Mouse (Mus musculus): Measurements from ENCODE around the gene Mthfd1l. TPM values are rescaled to one million over a fixed set of nuclear protein-coding genes. Genes with fewer than 3 reads are reported as not detected.
"Not testable (repeated sequence)": the region's sequence is repeated elsewhere in the genome, so short reads cannot be mapped to it uniquely, and the experiment has no call there.

Gene Mthfd1l
- polyA plus RNA-seq, 1 experiment, result 2.2 TPM

GRCm38 (mm10) chr10:4108462-4108861, 135.5 kb downstream of the Mthfd1l start:
- no peak for DNase-seq (ENCODE audit: low read depth, low spot score)
- 84% methylated on average over 9 of the region's 9 CpGs for WGBS

DNA sequence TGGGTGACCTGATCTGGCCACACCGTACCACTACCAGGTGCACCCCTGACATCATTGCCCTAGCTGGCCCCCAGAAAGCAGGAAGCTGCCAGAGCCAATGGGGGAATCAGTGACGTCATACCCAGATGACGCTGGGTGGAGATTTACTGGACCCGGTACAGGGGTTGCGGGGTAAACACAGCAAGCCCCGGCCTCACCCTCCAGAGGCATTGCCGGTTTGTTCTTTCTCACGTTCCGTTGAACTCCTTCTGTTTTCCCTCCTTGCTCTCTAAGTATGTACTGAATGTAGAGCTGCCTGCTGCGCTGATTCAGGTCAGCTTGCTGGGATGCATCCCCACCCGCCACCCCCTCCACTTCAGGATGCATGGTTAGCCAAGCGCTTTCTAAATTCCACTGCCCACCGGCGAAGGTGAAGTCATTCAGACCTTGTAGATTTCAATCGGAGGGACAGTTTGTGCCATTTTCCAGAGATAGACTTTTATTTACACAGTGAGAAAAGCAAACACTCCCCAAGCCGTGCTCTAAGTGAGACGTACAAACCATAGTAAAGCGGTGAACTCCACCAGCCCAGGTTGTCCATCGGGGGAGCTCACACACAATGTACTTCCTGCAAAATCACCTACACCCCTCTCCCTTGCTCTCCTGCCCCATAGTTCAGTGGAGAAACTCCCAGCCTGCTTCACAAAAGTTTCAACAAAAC, 138.3 kb downstream of the Mthfd1l start:
- DNase-seq (ENCODE audit: low read depth, low spot score), result no peak
- WGBS, result 36% methylated on average over 19 of the region's 19 CpGs

DNA sequence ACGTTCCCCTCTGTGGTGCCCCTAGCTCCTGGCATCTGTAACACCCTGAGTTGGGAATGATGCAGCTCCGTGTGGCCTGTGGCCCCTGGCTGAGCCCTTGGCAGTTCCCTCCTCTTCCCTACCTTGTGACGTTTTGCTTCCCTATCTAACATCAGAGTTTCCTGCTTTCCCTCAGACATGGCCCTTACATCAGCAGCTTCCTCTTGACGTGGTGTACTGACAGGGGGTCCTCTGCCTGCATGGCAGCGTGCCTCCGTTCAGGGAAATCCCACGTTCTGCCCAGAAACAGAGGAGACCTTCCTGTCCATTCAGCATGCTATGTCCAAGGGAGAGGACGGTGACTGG, 138.8 kb downstream of the Mthfd1l start:
- 81% methylated on average over 8 of the region's 8 CpGs for WGBS
- no peak for DNase-seq (ENCODE audit: low read depth, low spot score)

DNA sequence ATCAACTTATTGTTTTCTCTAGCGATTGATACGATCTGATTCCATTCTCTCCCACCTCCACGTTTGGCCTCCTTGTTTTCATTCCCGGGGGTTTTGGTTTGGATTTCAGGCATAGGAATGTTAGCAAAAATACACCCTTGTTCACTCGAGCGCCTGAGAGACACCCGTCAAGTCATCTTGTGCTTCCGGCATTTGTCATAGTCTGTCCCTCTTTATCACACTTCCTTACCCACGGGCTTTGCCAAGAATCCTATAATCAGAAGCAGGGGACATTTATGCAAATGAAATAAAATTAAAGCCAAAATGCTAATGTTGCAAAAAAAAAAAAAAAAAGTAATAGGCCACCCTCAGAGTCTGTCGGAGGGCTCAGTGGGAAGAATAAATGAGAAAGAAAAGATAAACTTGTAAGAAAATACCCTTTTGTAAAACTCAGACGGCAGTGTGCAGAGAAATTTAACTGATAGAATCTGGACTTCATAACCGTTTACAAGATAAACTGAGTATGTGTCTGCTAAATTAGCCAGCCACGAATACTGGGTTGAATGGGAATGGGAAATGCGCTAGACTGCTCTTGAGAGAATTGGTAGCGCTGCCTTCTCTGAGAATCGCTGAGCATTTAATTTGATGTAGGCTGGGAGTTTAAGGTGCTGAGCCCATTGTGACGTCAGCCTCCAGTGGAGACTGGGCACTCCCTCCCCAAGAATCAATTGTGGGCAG, 139.9 kb downstream of the Mthfd1l start:
- WGBS, result 84% methylated on average over 17 of the region's 17 CpGs
- DNase-seq (ENCODE audit: low read depth, low spot score), result no peak

GRCm38 (mm10) chr10:4113328-4113658, 140.4 kb downstream of the Mthfd1l start:
- no peak for DNase-seq (ENCODE audit: low read depth, low spot score)
- WGBS, result 90% methylated on average over 5 of the region's 5 CpGs

- no peak for DNase-seq (ENCODE audit: low read depth, low spot score)
Observed at GRCm38 (mm10) chr10:4116653-4117052, 143.7 kb downstream of the Mthfd1l start.

GRCm38 (mm10) chr10:4117091-4117490, 144.2 kb downstream of the Mthfd1l start:
- DNase-seq (ENCODE audit: low read depth, low spot score), result no peak
- 58% methylated on average over 7 of the region's 7 CpGs for WGBS

GRCm38 (mm10) chr10:4119287-4119686, 146.4 kb downstream of the Mthfd1l start:
- WGBS, result 88% methylated on average over 4 of the region's 4 CpGs
- DNase-seq (ENCODE audit: low read depth, low spot score), result no peak

DNA sequence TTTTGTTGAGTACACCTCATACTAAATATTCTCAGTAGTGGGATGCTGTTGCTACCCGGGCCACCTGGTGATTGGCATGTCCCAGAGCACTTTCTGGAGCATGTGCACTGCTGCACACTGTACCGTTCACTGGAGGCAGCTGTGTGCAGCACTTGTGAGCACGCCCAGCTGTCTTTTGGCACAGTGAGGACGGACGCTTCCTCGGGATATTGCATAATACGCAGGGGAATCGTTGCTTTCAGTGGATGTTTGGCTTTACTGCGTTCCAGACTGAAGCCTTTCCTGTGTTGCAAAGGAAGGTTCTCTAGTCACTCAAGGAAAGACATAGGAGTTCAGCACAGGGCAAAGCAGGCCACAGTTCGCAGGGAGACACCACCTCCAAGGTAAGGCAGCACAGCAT, 147.8 kb downstream of the Mthfd1l start:
- WGBS, result 51% methylated on average over 10 of the region's 10 CpGs
- DNase-seq (ENCODE audit: low read depth, low spot score), result no peak

DNA sequence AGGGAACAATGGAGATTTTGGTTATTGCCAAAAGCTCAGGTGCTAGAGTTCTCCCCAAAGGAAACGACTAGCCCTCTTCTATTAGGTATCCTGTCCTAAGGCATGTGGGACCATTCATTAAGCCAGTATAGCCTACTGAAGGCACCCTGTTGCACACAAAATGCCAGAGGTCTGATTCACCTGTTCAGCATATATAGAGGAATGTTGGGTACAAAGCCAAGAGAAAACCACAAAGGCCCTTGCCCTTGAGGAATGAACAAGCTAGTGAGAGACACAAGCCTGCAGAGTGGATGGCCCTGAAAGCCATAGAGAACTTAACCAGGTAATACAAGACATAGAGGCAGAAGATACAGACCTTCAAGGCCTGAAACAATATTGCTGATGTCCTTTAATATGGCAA, 148.3 kb downstream of the Mthfd1l start:
- 82% methylated on average over 1 of the region's 1 CpGs for WGBS
- DNase-seq (ENCODE audit: low read depth, low spot score), result no peak

DNA sequence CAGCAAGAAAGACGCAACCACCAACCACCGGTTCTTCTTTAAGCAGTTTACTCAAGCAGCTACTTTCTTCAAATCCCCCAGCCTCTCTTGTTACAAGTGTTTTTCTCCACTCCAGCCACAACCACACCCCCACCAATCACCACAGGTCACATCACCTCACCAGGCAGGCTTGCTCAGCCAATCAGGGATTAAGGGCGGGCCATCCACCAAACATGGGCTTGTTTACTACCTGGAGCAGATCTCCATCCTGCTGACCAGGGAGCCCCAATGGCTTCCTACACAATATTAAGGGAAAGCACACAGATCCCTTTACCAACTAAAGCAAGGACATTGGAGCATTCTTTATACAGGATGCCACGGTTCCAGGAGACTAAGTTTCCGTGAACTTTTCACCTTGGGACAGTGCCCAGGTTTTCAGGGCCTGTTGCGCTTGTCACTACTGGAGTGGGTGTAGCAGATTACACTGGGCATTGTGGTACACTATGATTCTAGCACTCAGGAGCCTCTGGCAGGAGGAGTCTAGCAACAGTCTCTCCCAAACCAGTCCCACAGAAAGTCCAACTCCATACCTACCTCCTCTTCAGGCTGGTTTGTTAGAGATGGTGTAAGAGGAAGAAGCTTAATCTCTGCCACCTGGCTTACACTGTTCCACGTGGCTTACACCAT, 150.5 kb downstream of the Mthfd1l start:
- DNase-seq (ENCODE audit: low read depth, low spot score), result not testable (repeated sequence)

GRCm38 (mm10) chr10:4124148-4124547, 151.2 kb downstream of the Mthfd1l start:
- no peak for DNase-seq (ENCODE audit: low read depth, low spot score)
- WGBS, result 80% methylated on average over 1 of the region's 1 CpGs

More for the DNA sequence above, 150.5 kb downstream of the Mthfd1l start:
- WGBS, result 81% methylated on average over 7 of the region's 7 CpGs

GRCm38 (mm10) chr10:4125232-4125631, 152.3 kb downstream of the Mthfd1l start:
- 88% methylated on average over 7 of the region's 7 CpGs for whole genome bisulfite sequencing

GRCm38 (mm10) chr10:4126335-4127012, 153.6 kb downstream of the Mthfd1l start:
- WGBS, result 76% methylated on average over 8 of the region's 8 CpGs
- no peak for DNase-seq (ENCODE audit: low read depth, low spot score)

More at GRCm38 (mm10) chr10:4125232-4125631, 152.3 kb downstream of the Mthfd1l start:
- no peak for DNase-seq (ENCODE audit: low read depth, low spot score)

GRCm38 (mm10) chr10:4128411-4128810, 155.5 kb downstream of the Mthfd1l start:
- DNase-seq (ENCODE audit: low read depth, low spot score), result no peak
- WGBS, result 70% methylated on average over 10 of the region's 10 CpGs

DNA sequence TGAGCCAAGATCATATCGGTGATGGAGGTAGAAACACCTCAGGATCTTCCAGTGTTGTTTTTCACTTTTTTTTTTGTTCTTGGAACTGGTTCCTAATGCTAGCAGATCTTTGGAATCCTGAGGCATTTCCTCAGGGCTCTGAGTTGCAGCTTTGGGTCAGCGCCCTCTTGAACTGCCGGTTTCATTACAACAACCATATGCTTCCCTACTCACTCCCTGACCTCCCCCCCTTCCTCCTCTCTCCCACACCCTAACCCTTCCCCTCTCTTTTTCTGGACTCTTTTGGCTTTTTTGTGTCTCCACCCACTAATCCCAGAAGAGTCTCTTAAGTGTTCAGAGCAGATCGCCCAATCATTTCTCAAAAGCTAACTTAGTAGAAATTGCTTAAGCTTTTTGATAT, 156.0 kb downstream of the Mthfd1l start:
- 67% methylated on average over 4 of the region's 4 CpGs for WGBS
- DNase-seq (ENCODE audit: low read depth, low spot score), result no peak

DNA sequence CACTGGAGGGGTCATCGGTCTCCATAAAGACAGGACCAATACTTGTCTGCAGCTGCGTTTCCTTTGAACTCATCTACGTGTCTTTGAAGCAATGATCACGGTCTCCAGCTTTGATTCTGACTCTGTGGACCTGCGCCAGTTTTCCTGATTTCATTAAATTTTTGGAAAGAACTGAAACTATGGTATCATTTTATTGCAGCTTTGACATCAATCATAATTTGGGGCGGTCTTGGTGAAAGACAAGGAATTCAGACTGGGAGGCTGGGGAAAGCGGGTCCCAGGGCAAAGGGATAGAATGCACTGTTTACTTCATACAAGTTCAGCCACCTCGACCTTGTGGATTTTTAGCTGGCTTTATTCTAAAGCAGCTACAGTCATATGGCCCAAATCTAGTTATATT, 156.5 kb downstream of the Mthfd1l start:
- 86% methylated on average over 8 of the region's 8 CpGs for WGBS
- no peak for DNase-seq (ENCODE audit: low read depth, low spot score)

GRCm38 (mm10) chr10:4130034-4130607, 157.2 kb downstream of the Mthfd1l start:
- WGBS, result 89% methylated on average over 11 of the region's 11 CpGs
- DNase-seq (ENCODE audit: low read depth, low spot score), result no peak

DNA sequence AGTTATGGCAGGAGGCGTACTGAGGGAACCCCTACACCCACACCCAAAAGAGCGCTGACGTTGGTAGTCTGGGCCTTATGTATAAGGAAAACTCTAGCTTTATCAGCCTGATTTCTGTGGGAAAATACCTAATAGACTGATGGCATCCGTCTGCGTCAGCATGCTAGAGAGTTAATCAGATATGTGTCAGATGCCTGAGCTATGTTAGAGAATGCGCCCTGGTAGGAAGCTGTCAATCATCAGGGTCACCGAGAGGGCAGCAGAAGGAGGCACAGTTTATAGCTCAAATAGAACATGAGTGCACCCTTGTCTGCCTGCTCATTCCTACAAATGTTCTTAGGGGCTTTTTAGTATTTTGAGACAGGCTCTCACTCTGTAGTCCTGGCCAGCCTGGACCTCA, 159.8 kb downstream of the Mthfd1l start:
- no peak for DNase-seq (ENCODE audit: low read depth, low spot score)
- WGBS, result 88% methylated on average over 7 of the region's 7 CpGs

- no peak for DNase-seq (ENCODE audit: low read depth, low spot score)
- 90% methylated on average over 5 of the region's 5 CpGs for WGBS
Observed at GRCm38 (mm10) chr10:4135100-4135764, 162.3 kb downstream of the Mthfd1l start.
